Mouse (Mus musculus) natural killer cell, adult 2 months (primary cell): ENCODE measurements at regions not wholly inside any gene's neighbourhood (a gene's known extent, or its start where the extent isn't known, plus 50 kb on each side); places are given as distances from the start of the nearest gene placed in this dataset.
"Not testable (repeated sequence)": the region's sequence is repeated elsewhere in the genome, so short reads cannot be mapped to it uniquely, and the experiment has no call there.

Experiments
- DNase-seq, 2 experiments: peaks; one replicate each; pipeline ENCODE4 v3.0.0; 2022; ENCODE audit warnings: low spot score in 2 of 2

DNA sequence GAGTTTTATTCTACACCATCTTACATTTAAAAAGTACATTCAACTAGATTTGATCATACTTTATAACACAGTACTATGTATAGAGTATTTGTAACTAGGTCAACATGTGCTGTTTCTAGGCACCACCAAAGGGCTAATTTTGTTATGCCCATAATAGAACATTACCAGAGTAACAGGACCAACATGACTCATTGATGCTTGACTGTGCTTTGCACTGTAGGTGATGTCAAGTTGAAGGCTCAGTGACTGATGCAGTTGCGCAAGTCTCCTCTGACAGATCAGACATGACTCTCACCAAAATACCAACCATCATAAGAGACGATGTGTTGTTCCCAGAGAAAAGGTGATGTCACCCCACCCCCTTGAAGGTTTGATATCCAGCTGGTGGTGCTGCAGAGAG lies 108.5 kb downstream of the Mrpl39 start:
- no peak for DNase-seq

DNA sequence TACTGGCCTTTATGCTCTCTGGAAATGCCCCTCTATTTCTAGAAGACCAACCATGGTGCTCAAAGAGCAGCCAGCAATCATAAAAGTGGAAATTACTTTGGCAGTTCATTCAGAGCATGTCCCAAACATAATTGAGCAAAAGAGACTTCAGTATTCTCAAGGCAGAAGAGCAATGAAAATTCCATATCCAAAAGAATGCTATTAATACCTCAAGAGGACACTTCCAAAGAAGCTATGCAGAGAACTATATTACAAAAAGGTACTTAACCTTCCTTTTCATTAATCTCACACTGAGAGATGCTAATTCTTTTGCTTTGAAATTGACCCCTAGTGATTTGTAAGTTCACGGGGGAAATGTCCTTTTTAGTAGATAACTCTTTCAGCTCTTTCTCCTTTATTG lies 105.7 kb downstream of the Mrpl39 start:
- DNase-seq, result no peak

DNA sequence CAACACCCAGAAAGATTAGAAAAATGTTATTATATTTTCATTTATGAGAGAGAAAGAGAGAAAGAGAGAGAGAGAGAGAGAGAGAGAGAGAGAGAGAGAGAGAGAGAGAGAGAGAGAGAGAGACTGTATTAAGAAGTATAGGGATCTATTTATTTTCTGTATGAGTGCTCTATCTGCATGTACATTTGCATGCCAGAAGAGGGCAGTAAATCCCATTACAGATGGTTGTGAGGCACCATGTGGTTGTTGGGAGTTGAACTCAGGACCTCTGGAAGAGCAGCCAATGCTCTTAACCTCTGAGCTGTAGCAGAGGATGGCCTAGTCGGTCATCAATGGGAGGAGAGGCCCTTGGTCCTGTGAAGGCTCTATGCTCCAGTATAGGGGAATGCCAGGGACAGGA lies 91.1 kb downstream of the Mrpl39 start:
- not testable (repeated sequence) for DNase-seq

DNA sequence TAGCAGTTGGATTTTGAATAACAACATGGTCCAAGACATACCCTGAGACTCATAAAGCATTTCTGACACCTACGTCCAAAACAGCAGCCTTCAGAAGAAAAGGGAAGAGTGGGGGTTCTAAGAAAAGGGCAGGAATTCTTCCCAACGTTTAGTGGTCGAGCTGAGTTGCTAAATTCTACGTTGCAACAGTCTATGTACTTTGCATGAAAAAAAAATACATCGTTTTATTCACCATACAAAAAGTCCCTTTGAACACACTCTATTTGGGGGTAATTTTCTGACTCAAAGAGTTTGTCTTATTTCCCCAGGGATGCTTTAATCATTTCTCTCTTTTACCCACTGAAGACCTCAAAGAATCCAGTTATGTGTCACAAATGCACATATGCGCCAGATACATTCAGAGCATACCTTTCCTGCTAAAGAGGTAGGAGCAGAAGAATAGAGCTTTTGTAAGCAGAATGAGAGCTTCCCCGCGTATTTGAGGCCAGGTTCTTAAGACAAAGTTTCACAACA lies 89.3 kb downstream of the Mrpl39 start:
- no peak for DNase-seq

DNA sequence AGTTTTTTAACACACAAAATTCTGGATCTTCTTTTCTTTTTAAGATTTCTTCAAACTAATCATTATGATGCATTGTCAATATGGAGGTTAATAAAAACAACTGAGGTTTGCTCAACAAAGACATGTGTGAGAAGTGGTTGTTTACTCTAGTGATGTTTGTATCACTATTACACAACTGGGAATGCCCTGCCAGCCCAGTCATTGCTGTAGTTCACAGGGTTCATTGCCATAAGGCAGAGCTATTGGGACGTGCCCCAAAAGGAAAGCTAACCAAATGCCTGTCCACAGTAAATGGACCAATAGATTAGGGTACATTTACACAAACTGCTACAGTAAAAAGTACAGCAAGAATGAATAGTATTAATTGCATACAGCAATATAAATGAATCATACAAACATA lies 84.9 kb downstream of the Mrpl39 start:
- DNase-seq, result no peak

DNA sequence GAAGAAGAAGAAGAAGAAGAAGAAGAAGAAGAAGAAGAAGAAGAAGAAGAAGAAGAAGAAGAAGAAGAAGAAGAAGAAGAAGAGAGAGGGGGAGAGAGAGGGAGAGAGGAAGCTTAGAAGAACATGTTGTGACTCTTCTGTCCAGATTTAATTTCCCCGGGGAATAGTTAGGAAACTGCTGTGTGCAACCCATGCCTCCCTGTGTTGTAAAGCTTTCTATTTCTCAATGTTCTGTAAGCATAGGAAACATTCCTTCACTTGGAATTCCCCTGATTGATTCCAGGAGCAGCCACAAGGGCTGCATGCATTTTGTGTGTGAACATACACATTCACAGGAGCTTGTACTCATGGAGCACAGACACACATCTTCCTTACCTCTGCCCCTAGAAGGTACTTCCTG lies 81.7 kb downstream of the Mrpl39 start:
- no peak for DNase-seq

DNA sequence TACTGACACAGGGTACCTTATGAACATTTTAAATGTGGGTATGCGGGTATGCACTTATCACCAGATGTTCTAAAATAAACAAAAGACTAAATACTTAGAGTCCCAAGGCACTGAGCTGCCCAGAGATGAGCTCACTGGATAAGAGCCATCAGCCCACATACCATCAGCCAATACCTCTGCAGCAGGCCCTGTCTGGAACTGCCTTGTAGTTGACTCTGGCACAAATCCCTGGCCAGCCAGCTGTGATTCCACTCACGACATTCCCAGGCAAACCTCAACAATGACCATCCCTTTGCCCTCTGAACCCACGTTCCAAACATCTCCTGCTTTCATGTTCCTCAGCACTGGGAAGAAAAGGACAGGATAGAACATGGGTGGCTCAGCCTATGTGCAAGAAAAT lies 73.7 kb downstream of the Mrpl39 start:
- no peak for DNase-seq

DNA sequence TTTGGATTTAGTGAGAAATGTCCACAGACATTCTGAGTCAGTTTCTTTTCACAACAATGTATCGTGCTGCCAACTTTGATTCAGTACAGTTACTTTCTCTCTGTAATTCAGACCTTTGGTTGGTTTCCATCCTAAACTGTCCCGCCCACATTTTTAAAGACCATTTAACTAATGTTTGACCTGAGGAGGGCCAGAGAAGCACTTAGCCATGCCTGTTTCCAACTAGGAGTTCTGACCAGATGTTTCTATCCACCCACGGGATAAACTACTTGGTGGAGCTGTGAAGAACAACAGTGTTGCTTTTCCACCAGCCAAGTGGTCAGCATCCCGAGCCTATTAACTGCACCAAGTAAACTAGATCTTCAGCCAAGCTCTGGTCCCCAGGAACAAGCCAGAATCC lies 72.0 kb downstream of the Mrpl39 start:
- DNase-seq, result no peak
